Mouse (Mus musculus) brain, embryonic 14.5 days (tissue): Measurements from ENCODE around the gene Lypd3.

Experiments
- CTCF ChIP-seq: fragments of 200-500 bp; IDR thresholded peaks from 2 replicates; pipeline ENCODE4 v1.5.1; 2012; ENCODE audit warnings: inconsistent platforms, mild to moderate bottlenecking, moderate library complexity, borderline replicate concordance; ENCODE audit not compliant: insufficient read depth, insufficient read length; ENCODE audit errors: extremely low read depth
- POLR2A ChIP-seq: fragments of 200-500 bp; IDR thresholded peaks from 2 replicates; pipeline ENCODE4 v1.6.1; 2012; ENCODE audit warnings: mild to moderate bottlenecking, inconsistent platforms, borderline replicate concordance; ENCODE audit not compliant: poor library complexity, insufficient read depth, insufficient read length, severe bottlenecking; ENCODE audit errors: extremely low read depth

- TF ChIP-seq POLR2A, result no peak
- no peak for TF ChIP-seq CTCF
Measured at GRCm38 (mm10) chr7:24659737-24660357, 23.5 kb downstream of the Lypd3 start.
